14 mouse cellular contexts compared by ENCODE assay signal in genomic region chr13:37149961-37150360, GRCm38 (mm10).
"Had no signal": no experiment of that assay in that cellular context is flagged by ENCODE, and none has a peak within 500 bp of the region (broad histone marks: within the 10 kb centered on the region; RNA-seq: fewer than 3 reads in every experiment).

No protein-coding gene starts in this region.

- H3K4me2 ChIP-seq: lung, embryonic 14.5 days had no signal

- H3K27ac ChIP-seq: kidney, postnatal 0 days; layer of hippocampus, adult 2 months; left cerebral cortex, adult 2 months; liver, embryonic 14.5 days; stomach, postnatal 0 days had no signal

- ATAC-seq: liver, postnatal 0 days; lung, postnatal 0 days had no signal

- DNase-seq: kidney, adult 2 months; kidney, postnatal 25 days; layer of hippocampus, adult 9-11 months; liver, postnatal 0 days; lung, embryonic 14.5 days; thymus, adult 2 months; thymus, postnatal 14 days; thymus, postnatal 4 days had no signal

- H3K4me3 ChIP-seq: layer of hippocampus, adult 2 months; left cerebral cortex, adult 2 months had no signal

- H3K9ac ChIP-seq: liver, embryonic 14.5 days; liver, postnatal 0 days; lung, embryonic 14.5 days had no signal
